Mouse (Mus musculus): ENCODE measurements around the gene Astn2. TPM values are rescaled to one million over a fixed set of nuclear protein-coding genes. Genes with fewer than 3 reads are reported as not detected.

Astn2 gene
- polyA plus RNA-seq, 1 experiment from 2014 or later: 0.08 TPM

DNA sequence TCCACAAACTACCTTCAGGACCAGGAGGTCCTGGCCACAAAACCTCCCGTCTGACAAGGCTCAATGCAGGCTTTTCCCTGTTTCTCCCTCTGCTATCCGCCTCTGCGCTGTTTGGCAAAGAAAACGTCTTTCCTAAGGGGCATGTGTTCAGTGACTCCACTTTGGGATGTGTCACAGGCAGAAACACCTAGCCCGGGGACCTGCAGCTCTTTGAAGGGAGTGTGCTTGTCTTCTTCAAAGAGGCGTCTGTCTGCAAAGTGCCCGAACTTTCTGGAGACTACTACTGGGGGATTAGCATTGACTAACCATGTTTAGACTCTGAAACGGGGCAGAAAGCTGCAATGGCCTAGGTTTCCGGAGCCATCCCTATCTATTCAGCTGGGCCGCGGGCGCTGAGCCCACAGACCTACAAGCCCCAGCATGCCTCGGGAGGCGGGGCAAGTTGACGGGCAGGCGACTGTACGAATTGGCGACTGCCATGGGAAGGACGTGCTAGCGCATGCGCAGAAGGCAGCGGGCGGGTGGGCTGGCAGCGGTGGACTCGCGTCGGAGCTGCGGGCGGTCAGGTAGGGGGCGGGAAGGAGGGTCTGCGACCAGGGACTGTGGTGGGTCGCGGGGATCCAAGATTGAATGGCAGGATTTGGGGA is 799.8 kb downstream of the Astn2 start, which contains the start of gene Trim32:
TSS of gene Trim32 (plus strand) at position 483 of the 647 bp plus-strand sequence.
- WGBS: 3% methylated on average over 33 of the region's 33 CpGs
- Histone ChIP-seq H3K36me3 (ENCODE audit: control insufficient read depth, insufficient read depth, low read length) (no peaks in the 10 kb centered on the region), H3K4me3 (ENCODE audit: low read length) (peak within 1 kb of the TSS; percentile 84), H3K27ac (ENCODE audit: low read length) (peak within 1 kb of the TSS; percentile 31; the same call in 1 of the 2 replicates), H3K4me2 (ENCODE audit: low read depth, low read length) (peak within 1 kb of the TSS; percentile 81), H3K9me3 (ENCODE audit: control insufficient read depth, low read length) (no peaks in the 10 kb centered on the region), H3K4me1 (replicated peaks; ENCODE audit: control insufficient read depth, insufficient read depth, low read length) (peaks cover 15% of the 10 kb centered on the region), H3K27me3 (ENCODE audit: control insufficient read depth, insufficient read depth, low read depth, low read length) (no peaks in the 10 kb centered on the region), H3K9ac (ENCODE audit: low read length) (peak within 1 kb of the TSS; percentile 82)
- ATAC-seq (ENCODE audit: low read depth): peak; percentile 99

DNA sequence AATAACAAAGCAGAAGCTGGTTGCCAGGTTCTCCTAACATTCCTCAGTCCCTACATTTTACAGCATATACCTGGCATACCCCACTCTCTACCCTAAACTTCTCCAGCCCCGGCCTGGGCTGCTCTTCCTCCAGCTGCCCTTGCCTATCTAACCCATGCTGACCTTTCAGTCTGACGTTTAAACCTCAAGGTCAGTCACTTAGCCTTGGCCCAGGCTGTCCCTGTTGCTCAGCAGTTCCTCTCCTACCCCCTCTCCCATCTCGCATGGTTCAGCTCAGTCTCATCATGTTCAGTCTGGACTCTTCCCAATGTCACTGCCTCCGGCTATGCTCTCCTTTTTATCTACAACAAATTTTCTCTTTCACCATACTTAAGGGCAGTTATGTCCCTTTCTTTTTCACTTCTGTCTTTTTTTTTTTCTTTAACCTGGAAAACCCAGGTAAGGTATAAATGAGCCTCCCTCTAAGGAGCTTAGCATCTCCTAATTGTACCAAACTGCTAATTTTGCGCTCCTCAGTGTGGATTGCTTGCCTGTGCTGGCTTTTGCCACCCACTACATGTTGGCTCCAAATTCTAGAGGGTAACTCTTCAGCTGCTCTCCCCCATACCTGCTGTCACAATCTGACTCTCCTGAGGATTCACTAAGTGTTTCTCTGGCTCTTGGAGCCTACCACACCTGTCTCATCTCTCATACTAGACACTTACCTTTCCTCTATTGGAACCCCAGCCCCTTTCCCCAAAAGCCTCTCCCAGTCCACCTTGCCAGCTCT is 809.6 kb downstream of the Astn2 start:
- H3K4me1 ChIP-seq (replicated peaks; ENCODE audit: control insufficient read depth, insufficient read depth, low read length): no peaks in the 10 kb centered on the region
- no peak overlapping the region for H3K9ac ChIP-seq (ENCODE audit: low read length)
- no peak for ATAC-seq (ENCODE audit: low read depth)
- H3K9me3 ChIP-seq (ENCODE audit: control insufficient read depth, low read length): no peaks in the 10 kb centered on the region
- no peak overlapping the region for H3K4me2 ChIP-seq (ENCODE audit: low read depth, low read length)
- no peaks in the 10 kb centered on the region for H3K36me3 ChIP-seq (ENCODE audit: control insufficient read depth, insufficient read depth, low read length)
- no peaks in the 10 kb centered on the region for H3K27me3 ChIP-seq (ENCODE audit: control insufficient read depth, insufficient read depth, low read depth, low read length)
- H3K27ac ChIP-seq (ENCODE audit: low read length): no peak overlapping the region
- no peak overlapping the region for H3K4me3 ChIP-seq (ENCODE audit: low read length)
- 61% methylated on average over 5 of the region's 5 CpGs for WGBS

DNA sequence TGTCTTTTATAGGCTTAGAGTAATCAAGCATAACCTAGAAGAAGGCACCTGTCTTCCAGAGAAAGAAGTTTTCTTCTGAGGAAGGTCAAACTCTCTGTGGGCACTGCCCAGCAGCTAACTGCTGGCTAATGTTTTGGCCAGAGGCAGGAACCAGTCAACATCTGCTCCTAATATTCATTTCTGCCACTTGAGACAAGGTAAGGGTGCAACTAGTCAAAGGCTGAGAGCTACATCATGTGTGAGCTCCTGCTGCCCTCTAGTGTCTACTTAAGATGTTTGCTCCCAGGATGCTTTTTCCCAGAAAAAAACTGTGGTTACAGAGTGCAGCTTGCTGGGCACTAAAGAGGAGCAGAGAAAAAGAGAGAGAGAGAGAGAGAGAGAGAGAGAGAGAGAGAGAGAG is 814.6 kb downstream of the Astn2 start:
- peak; percentile 57; the same call in 1 of the 2 replicates for ATAC-seq (ENCODE audit: low read depth)
- no peaks in the 10 kb centered on the region for H3K4me1 ChIP-seq (replicated peaks; ENCODE audit: control insufficient read depth, insufficient read depth, low read length)
- no peaks in the 10 kb centered on the region for H3K36me3 ChIP-seq (ENCODE audit: control insufficient read depth, insufficient read depth, low read length)
- no peak overlapping the region for H3K27ac ChIP-seq (ENCODE audit: low read length)
- H3K27me3 ChIP-seq (ENCODE audit: control insufficient read depth, insufficient read depth, low read depth, low read length): no peaks in the 10 kb centered on the region
- H3K9ac ChIP-seq (ENCODE audit: low read length): no peak overlapping the region
- no peaks in the 10 kb centered on the region for H3K9me3 ChIP-seq (ENCODE audit: control insufficient read depth, low read length)
- no peak overlapping the region for H3K4me3 ChIP-seq (ENCODE audit: low read length)
- H3K4me2 ChIP-seq (ENCODE audit: low read depth, low read length): no peak overlapping the region

DNA sequence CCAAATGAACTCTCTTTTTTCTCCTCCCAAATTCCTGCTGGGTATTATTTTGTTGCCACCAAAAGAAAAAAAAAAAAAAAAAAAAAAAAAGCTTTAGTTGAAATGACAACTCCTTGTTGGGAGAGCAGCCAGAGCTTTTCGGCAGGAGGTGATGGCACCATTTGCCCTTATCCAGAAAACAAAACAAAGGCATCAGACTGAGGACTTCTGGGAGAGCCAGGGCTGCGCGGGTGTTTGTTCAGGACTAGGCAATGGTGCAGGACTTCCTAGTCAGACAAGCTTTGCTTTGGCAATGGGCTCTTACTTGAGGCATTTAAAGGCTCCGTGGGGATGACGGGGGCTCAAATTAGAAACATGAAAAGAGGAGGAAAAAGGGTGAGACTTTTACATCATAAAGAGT is 817.5 kb downstream of the Astn2 start:
- ATAC-seq (ENCODE audit: low read depth): no peak
- no peaks in the 10 kb centered on the region for H3K9me3 ChIP-seq (ENCODE audit: control insufficient read depth, low read length)
- no peak overlapping the region for H3K4me2 ChIP-seq (ENCODE audit: low read depth, low read length)
- WGBS: 35% methylated on average over 5 of the region's 5 CpGs
- H3K27me3 ChIP-seq (ENCODE audit: control insufficient read depth, insufficient read depth, low read depth, low read length): no peaks in the 10 kb centered on the region
- H3K36me3 ChIP-seq (ENCODE audit: control insufficient read depth, insufficient read depth, low read length): no peaks in the 10 kb centered on the region
- H3K27ac ChIP-seq (ENCODE audit: low read length): no peak overlapping the region
- no peak overlapping the region for H3K9ac ChIP-seq (ENCODE audit: low read length)
- H3K4me1 ChIP-seq (replicated peaks; ENCODE audit: control insufficient read depth, insufficient read depth, low read length): no peaks in the 10 kb centered on the region
- no peak overlapping the region for H3K4me3 ChIP-seq (ENCODE audit: low read length)

DNA sequence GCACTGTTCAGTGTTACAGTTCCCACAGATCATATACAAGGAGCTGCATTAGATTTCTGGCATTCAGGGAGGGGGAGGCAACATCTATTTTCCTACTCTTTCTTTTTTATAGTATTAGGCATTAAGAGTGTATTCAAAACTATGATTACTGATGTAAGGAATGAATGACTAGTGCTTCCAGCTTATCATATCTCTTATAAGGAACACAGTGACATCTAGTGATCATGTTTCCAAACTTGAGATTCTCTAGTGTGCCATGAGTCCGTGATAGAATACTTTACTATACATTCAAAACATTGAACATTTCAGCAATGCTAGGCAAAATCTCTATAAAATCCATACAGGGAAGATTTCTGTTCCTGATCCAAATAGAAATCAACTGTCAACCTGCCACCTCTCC is 824.2 kb downstream of the Astn2 start:
- H3K4me3 ChIP-seq (ENCODE audit: low read length): no peak overlapping the region
- WGBS: 45% methylated on average over 1 of the region's 1 CpGs

DNA sequence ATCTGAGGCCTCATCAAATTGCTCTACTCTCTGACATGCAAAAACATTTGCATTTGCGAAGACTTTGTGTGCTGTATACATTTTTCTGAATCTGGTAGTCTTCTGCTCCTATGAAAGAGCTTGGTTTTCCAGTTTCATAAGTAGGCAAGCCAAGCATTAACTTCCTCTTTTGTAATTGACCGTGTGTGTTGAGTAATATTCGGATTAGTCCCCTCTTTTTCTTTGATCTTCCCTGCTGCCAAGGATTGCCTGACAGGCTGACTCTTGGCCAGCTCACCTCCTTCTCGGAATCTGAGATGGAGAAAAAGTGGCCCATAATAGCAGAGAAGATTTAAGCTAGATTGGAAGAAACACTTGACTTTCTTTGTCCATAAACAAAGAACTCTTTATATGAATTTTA is 838.9 kb downstream of the Astn2 start:
- 42% methylated on average over 4 of the region's 4 CpGs for WGBS

More for the DNA sequence above, 824.2 kb downstream of the Astn2 start:
- Histone ChIP-seq H3K9me3 (ENCODE audit: control insufficient read depth, low read length) (no peaks in the 10 kb centered on the region), H3K27me3 (ENCODE audit: control insufficient read depth, insufficient read depth, low read depth, low read length) (no peaks in the 10 kb centered on the region), H3K9ac (ENCODE audit: low read length) (no peak overlapping the region), H3K4me2 (ENCODE audit: low read depth, low read length) (no peak overlapping the region), H3K4me1 (replicated peaks; ENCODE audit: control insufficient read depth, insufficient read depth, low read length) (no peaks in the 10 kb centered on the region), H3K36me3 (ENCODE audit: control insufficient read depth, insufficient read depth, low read length) (no peaks in the 10 kb centered on the region), H3K27ac (ENCODE audit: low read length) (no peak overlapping the region)
- no peak for ATAC-seq (ENCODE audit: low read depth)

DNA sequence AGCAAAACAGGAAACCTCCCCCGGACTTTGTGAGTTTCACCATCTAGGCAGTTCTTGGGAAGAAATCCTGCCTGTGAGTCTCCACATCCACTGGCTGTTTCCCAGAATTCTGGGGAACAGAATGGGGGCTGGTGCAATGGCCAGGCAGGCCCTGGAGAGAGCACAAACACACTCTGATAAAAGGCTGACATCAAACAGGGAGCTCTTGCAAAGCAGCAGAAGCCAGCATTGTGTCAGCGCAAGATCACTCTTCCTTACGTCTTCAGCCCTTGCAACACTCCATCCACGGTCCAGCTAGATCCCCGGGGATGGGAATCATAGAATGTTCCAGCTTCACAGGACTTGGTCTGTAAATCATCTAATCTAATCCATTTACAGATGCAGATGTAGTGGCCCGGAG is 855.9 kb downstream of the Astn2 start:
- H3K27ac ChIP-seq (ENCODE audit: low read length): no peak overlapping the region
- H3K27me3 ChIP-seq (ENCODE audit: control insufficient read depth, insufficient read depth, low read depth, low read length): no peaks in the 10 kb centered on the region
- 47% methylated on average over 6 of the region's 6 CpGs for WGBS
- H3K4me3 ChIP-seq (ENCODE audit: low read length): no peak overlapping the region
- H3K4me2 ChIP-seq (ENCODE audit: low read depth, low read length): no peak overlapping the region
- H3K36me3 ChIP-seq (ENCODE audit: control insufficient read depth, insufficient read depth, low read length): no peaks in the 10 kb centered on the region
- no peaks in the 10 kb centered on the region for H3K9me3 ChIP-seq (ENCODE audit: control insufficient read depth, low read length)
- H3K9ac ChIP-seq (ENCODE audit: low read length): no peak overlapping the region
- peak; percentile 80 for ATAC-seq (ENCODE audit: low read depth)
- H3K4me1 ChIP-seq (replicated peaks; ENCODE audit: control insufficient read depth, insufficient read depth, low read length): no peaks in the 10 kb centered on the region

More for the DNA sequence above, 838.9 kb downstream of the Astn2 start:
- no peak for ATAC-seq (ENCODE audit: low read depth)
- Histone ChIP-seq H3K9me3 (ENCODE audit: control insufficient read depth, low read length) (no peaks in the 10 kb centered on the region), H3K36me3 (ENCODE audit: control insufficient read depth, insufficient read depth, low read length) (no peaks in the 10 kb centered on the region), H3K27ac (ENCODE audit: low read length) (no peak overlapping the region), H3K4me3 (ENCODE audit: low read length) (no peak overlapping the region), H3K27me3 (ENCODE audit: control insufficient read depth, insufficient read depth, low read depth, low read length) (no peaks in the 10 kb centered on the region), H3K4me2 (ENCODE audit: low read depth, low read length) (no peak overlapping the region), H3K9ac (ENCODE audit: low read length) (no peak overlapping the region), H3K4me1 (replicated peaks; ENCODE audit: control insufficient read depth, insufficient read depth, low read length) (no peaks in the 10 kb centered on the region)

DNA sequence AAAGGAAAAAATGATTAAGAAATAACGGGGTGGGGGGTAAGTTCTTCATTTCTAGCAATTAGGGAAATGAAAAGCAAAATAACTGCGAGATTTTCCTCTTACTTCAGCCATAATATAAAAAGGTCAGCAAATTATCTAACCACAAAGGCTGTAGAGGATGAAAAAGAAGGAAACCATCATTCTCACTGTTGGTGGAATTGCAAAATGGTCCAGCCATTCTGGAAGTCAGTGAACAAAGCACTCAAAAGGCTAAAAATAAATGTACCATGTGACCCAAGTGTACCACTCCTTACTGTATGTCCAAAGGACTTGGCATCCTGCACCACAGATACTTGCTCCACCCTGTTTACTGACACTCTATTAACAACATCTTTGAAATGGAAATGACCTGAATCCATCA is 858.8 kb downstream of the Astn2 start:
- H3K9ac ChIP-seq (ENCODE audit: low read length): no peak overlapping the region
- H3K4me2 ChIP-seq (ENCODE audit: low read depth, low read length): no peak overlapping the region
- no peaks in the 10 kb centered on the region for H3K36me3 ChIP-seq (ENCODE audit: control insufficient read depth, insufficient read depth, low read length)
- no peaks in the 10 kb centered on the region for H3K4me1 ChIP-seq (replicated peaks; ENCODE audit: control insufficient read depth, insufficient read depth, low read length)
- H3K27me3 ChIP-seq (ENCODE audit: control insufficient read depth, insufficient read depth, low read depth, low read length): no peaks in the 10 kb centered on the region
- WGBS: 48% methylated on average over 2 of the region's 2 CpGs
- H3K4me3 ChIP-seq (ENCODE audit: low read length): no peak overlapping the region
- H3K27ac ChIP-seq (ENCODE audit: low read length): no peak overlapping the region
- ATAC-seq (ENCODE audit: low read depth): no peak
- H3K9me3 ChIP-seq (ENCODE audit: control insufficient read depth, low read length): no peaks in the 10 kb centered on the region

DNA sequence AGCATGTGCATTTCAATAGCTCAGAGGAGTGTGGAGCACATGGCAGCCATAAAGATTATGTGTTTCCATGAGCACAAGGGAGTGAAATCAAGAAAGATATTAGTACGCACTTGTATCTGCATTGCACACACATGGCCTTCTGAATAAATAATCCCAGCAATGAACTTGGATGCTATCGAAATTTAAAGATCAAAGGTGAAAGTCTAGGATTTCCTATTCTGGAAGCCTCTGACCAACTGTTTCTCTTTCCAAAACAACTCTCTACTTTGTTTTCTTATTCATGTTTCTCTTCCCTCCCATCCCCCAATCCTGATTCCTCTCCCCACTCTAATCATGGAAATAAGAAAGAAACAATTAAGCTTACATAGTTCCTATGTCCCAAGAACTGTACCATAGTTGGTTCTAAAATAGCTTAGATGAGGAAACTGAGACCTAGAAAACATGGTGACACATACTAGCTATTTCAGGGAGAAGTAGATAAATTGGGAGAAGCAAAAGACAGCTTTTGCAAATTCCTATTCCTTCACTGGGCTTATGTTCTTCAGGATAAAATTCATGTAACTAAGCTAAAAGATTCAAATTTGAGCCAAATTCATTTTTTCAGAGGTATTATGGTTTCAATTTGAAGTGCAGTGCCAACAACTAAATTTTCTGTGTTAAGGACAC is 872.2 kb downstream of the Astn2 start:
- Histone ChIP-seq H3K4me3 (ENCODE audit: low read length) (no peak overlapping the region), H3K9ac (ENCODE audit: low read length) (no peak overlapping the region), H3K27me3 (ENCODE audit: control insufficient read depth, insufficient read depth, low read depth, low read length) (no peaks in the 10 kb centered on the region), H3K9me3 (ENCODE audit: control insufficient read depth, low read length) (no peaks in the 10 kb centered on the region), H3K36me3 (ENCODE audit: control insufficient read depth, insufficient read depth, low read length) (no peaks in the 10 kb centered on the region), H3K4me2 (ENCODE audit: low read depth, low read length) (no peak overlapping the region), H3K4me1 (replicated peaks; ENCODE audit: control insufficient read depth, insufficient read depth, low read length) (no peaks in the 10 kb centered on the region), H3K27ac (ENCODE audit: low read length) (no peak overlapping the region)
- WGBS: 78% methylated on average over 2 of the region's 2 CpGs
- no peak for ATAC-seq (ENCODE audit: low read depth)

All from lung, embryonic 16.5 days (tissue).